Mouse (Mus musculus) liver, embryonic 12.5 days (tissue): ENCODE measurements around the gene BC004004. TPM values are rescaled to one million over a fixed set of nuclear protein-coding genes. Genes with fewer than 3 reads are reported as not detected.
"Not testable (repeated sequence)": the region's sequence is repeated elsewhere in the genome, so short reads cannot be mapped to it uniquely, and the experiment has no call there.

Experiments used
- ATAC-seq: fragments of 200-750 bp; cut with Nextera tagmentation; 2 replicates; pipeline ENCODE4 v1.8.0; 2017; ENCODE audit warnings: moderate number of reproducible peaks, mild to moderate bottlenecking, moderate library complexity
- H3K27ac ChIP-seq: fragments of 300-500 bp; sonication (generic); 2 replicates; pipeline ENCODE4 v1.5.1; 2016; ENCODE audit warnings: mild to moderate bottlenecking
- H3K27me3 ChIP-seq: fragments of 300-500 bp; sonication (generic); replicated peaks from 2 replicates; pipeline ENCODE4 v1.6.1; 2016; ENCODE audit warnings: mild to moderate bottlenecking, moderate library complexity
- H3K36me3 ChIP-seq: fragments of 300-500 bp; sonication (generic); 2 replicates; pipeline ENCODE4 v1.6.1; 2016; ENCODE audit warnings: mild to moderate bottlenecking, moderate library complexity
- H3K4me1 ChIP-seq: fragments of 300-500 bp; sonication (generic); 2 replicates; pipeline ENCODE4 v1.6.1; 2016
- H3K4me2 ChIP-seq: fragments of 300-500 bp; sonication (generic); 2 replicates; pipeline ENCODE4 v1.6.1; 2016; ENCODE audit warnings: mild to moderate bottlenecking, moderate library complexity
- H3K4me3 ChIP-seq: fragments of 300-500 bp; sonication (generic); 2 replicates; pipeline ENCODE4 v1.5.1; 2016; ENCODE audit warnings: mild to moderate bottlenecking, moderate library complexity
- H3K9ac ChIP-seq: fragments of 300-500 bp; sonication (generic); 2 replicates; pipeline ENCODE4 v1.6.1; 2016; ENCODE audit warnings: mild to moderate bottlenecking, moderate library complexity
- H3K9me3 ChIP-seq: fragments of 300-500 bp; sonication (generic); replicated peaks from 2 replicates; pipeline ENCODE4 v1.6.1; 2016; ENCODE audit warnings: mild to moderate bottlenecking, moderate library complexity
- WGBS: fragments of 180-500 bp; shearing (Covaris S2); methylation state at CpG from one replicate; pipeline ENCODE4 v1.1.7; 2016; ENCODE audit not compliant: insufficient replicate concordance; 5-methylcytosine and 5-hydroxymethylcytosine counted together
- polyA plus RNA-seq: library from polyadenylated mRNA; unstranded; fragments of >200 nt; fragmentation: Nextera tagmentation; extraction: Ambion mirVana; gene quantifications from 2 replicates; pipeline ENCODE4 v1.2.1, GENCODE M21; 2016

The BC004004 gene
- polyA plus RNA-seq, 1 experiment from 2014 or later: 51.5 TPM

- Histone ChIP-seq H3K4me1 (peaks cover 78% of the 10 kb centered on the region), H3K27me3 (no peaks in the 10 kb centered on the region), H3K4me2 (peak overlapping the region; percentile 99; the same call in 1 of the 2 replicates), H3K4me3 (no peak overlapping the region), H3K9ac (no peak overlapping the region), H3K9me3 (no peaks in the 10 kb centered on the region), H3K27ac (no peak overlapping the region), H3K36me3 (peaks cover 35% of the 10 kb centered on the region)
- no peak for ATAC-seq
- 80% methylated on average over 12 of the region's 12 CpGs for WGBS
Observed at GRCm38 (mm10) chr17:29345272-29345671, 76.7 kb downstream of the BC004004 start.

- peak overlapping the region; percentile 99 for H3K4me2 ChIP-seq
- H3K4me1 ChIP-seq: peaks cover 65% of the 10 kb centered on the region
- peak overlapping the region; percentile 96 for H3K9ac ChIP-seq
- 7% methylated on average over 11 of the region's 11 CpGs for WGBS
- no peak for ATAC-seq
- peak overlapping the region; percentile 85 for H3K27ac ChIP-seq
- H3K27me3 ChIP-seq: no peaks in the 10 kb centered on the region
- H3K36me3 ChIP-seq: peaks cover 26% of the 10 kb centered on the region
- H3K4me3 ChIP-seq: peak overlapping the region; percentile 96
- H3K9me3 ChIP-seq: no peaks in the 10 kb centered on the region
Observed at GRCm38 (mm10) chr17:29346496-29347125, 78.0 kb downstream of the BC004004 start.

- Histone ChIP-seq H3K4me3 (peak overlapping the region; percentile 96), H3K4me1 (peaks cover 59% of the 10 kb centered on the region), H3K27ac (peak overlapping the region; percentile 85), H3K9me3 (no peaks in the 10 kb centered on the region), H3K36me3 (peaks cover 26% of the 10 kb centered on the region), H3K9ac (peak overlapping the region; percentile 96), H3K27me3 (no peaks in the 10 kb centered on the region), H3K4me2 (peak overlapping the region; percentile 99)
- WGBS: under 1% methylated on average over 45 of the region's 45 CpGs
- no peak for ATAC-seq
Observed at GRCm38 (mm10) chr17:29347126-29347644, 78.6 kb downstream of the BC004004 start.

- no peaks in the 10 kb centered on the region for H3K9me3 ChIP-seq
- no peaks in the 10 kb centered on the region for H3K27me3 ChIP-seq
- WGBS: 2% methylated on average over 39 of the region's 53 CpGs
- H3K27ac ChIP-seq: peak within 1 kb of the TSS; percentile 85
- H3K9ac ChIP-seq: peak within 1 kb of the TSS; percentile 96
- H3K4me3 ChIP-seq: peak within 1 kb of the TSS; percentile 96
- peaks cover 22% of the 10 kb centered on the region for H3K36me3 ChIP-seq
- H3K4me2 ChIP-seq: peak within 1 kb of the TSS; percentile 99
- peaks cover 54% of the 10 kb centered on the region for H3K4me1 ChIP-seq
- ATAC-seq: peak; percentile 97
Observed at GRCm38 (mm10) chr17:29347645-29348256, 79.2 kb downstream of the BC004004 start, which contains the start of gene Mtch1. Gene Mtch1 (minus strand): TSS chr17:29347934.

GRCm38 (mm10) chr17:29348996-29349395 is 80.4 kb downstream of the BC004004 start:
- no peaks in the 10 kb centered on the region for H3K27me3 ChIP-seq
- H3K4me1 ChIP-seq: peaks cover 41% of the 10 kb centered on the region
- no peak overlapping the region for H3K4me3 ChIP-seq
- 66% methylated on average over 2 of the region's 2 CpGs for WGBS
- no peak overlapping the region for H3K4me2 ChIP-seq
- H3K36me3 ChIP-seq: peaks cover 10% of the 10 kb centered on the region
- no peaks in the 10 kb centered on the region for H3K9me3 ChIP-seq
- ATAC-seq: no peak
- H3K27ac ChIP-seq: peak overlapping the region; percentile 85; the same call in 1 of the 2 replicates
- H3K9ac ChIP-seq: no peak overlapping the region

- peaks cover 30% of the 10 kb centered on the region for H3K4me1 ChIP-seq
- not testable (repeated sequence) for H3K4me2 ChIP-seq, H3K27me3 ChIP-seq, ATAC-seq, H3K27ac ChIP-seq, H3K9ac ChIP-seq, H3K36me3 ChIP-seq, H3K9me3 ChIP-seq, H3K4me3 ChIP-seq
- WGBS: 67% methylated on average over 5 of the region's 5 CpGs
Observed at GRCm38 (mm10) chr17:29351056-29351455, 82.5 kb downstream of the BC004004 start.

- Histone ChIP-seq H3K4me1 (peaks cover 11% of the 10 kb centered on the region), H3K4me3 (no peak overlapping the region), H3K36me3 (no peaks in the 10 kb centered on the region), H3K9me3 (no peaks in the 10 kb centered on the region), H3K4me2 (no peak overlapping the region), H3K27ac (peak overlapping the region; percentile 53; the same call in 1 of the 2 replicates), H3K27me3 (0 out of 2 replicates have a peak, but pooled peaks cover under 1% of the 10 kb centered on the region), H3K9ac (no peak overlapping the region)
- no peak for ATAC-seq
- WGBS: 74% methylated on average over 5 of the region's 5 CpGs
Observed at GRCm38 (mm10) chr17:29355461-29355840, 86.9 kb downstream of the BC004004 start.

- Histone ChIP-seq H3K27me3 (0 out of 2 replicates have a peak, but pooled peaks cover 5% of the 10 kb centered on the region), H3K4me1 (peaks cover 16% of the 10 kb centered on the region), H3K9me3 (no peaks in the 10 kb centered on the region), H3K36me3 (no peaks in the 10 kb centered on the region), H3K4me2 (peak overlapping the region; percentile 50), H3K27ac (peak overlapping the region; percentile 53), H3K4me3 (0 out of 2 replicates have a peak overlapping the region, but pooled peaks have one; percentile 30), H3K9ac (no peak overlapping the region)
- no peak for ATAC-seq
- WGBS: 51% methylated on average over 17 of the region's 17 CpGs
Observed at GRCm38 (mm10) chr17:29355841-29356478, 87.4 kb downstream of the BC004004 start.

GRCm38 (mm10) chr17:29356479-29356856 is 87.9 kb downstream of the BC004004 start:
- H3K36me3 ChIP-seq: no peaks in the 10 kb centered on the region
- peak overlapping the region; percentile 30 for H3K4me3 ChIP-seq
- peak overlapping the region; percentile 53 for H3K27ac ChIP-seq
- 18% methylated on average over 11 of the region's 11 CpGs for WGBS
- peak overlapping the region; percentile 50 for H3K4me2 ChIP-seq
- H3K9me3 ChIP-seq: no peaks in the 10 kb centered on the region
- no peak overlapping the region for H3K9ac ChIP-seq
- 0 out of 2 replicates have a peak, but pooled peaks cover 5% of the 10 kb centered on the region for H3K27me3 ChIP-seq
- H3K4me1 ChIP-seq: peaks cover 20% of the 10 kb centered on the region
- ATAC-seq: peak; percentile 63

- H3K4me2 ChIP-seq: peak overlapping the region; percentile 50
- H3K9ac ChIP-seq: no peak overlapping the region
- 23% methylated on average over 9 of the region's 9 CpGs for WGBS
- 0 out of 2 replicates have a peak, but pooled peaks have one; percentile 6 for ATAC-seq
- H3K4me3 ChIP-seq: peak overlapping the region; percentile 30
- H3K36me3 ChIP-seq: no peaks in the 10 kb centered on the region
- no peaks in the 10 kb centered on the region for H3K9me3 ChIP-seq
- H3K27me3 ChIP-seq: 0 out of 2 replicates have a peak, but pooled peaks cover 5% of the 10 kb centered on the region
- H3K4me1 ChIP-seq: peaks cover 20% of the 10 kb centered on the region
- peak overlapping the region; percentile 53; the same call in 1 of the 2 replicates for H3K27ac ChIP-seq
Observed at GRCm38 (mm10) chr17:29356882-29357281, 88.3 kb downstream of the BC004004 start.

GRCm38 (mm10) chr17:29358928-29359327 is 90.3 kb downstream of the BC004004 start:
- Histone ChIP-seq H3K9me3 (no peaks in the 10 kb centered on the region), H3K4me3 (no peak overlapping the region), H3K9ac (no peak overlapping the region), H3K36me3 (no peaks in the 10 kb centered on the region), H3K4me2 (no peak overlapping the region), H3K27ac (no peak overlapping the region), H3K4me1 (peaks cover 20% of the 10 kb centered on the region), H3K27me3 (0 out of 2 replicates have a peak, but pooled peaks cover 5% of the 10 kb centered on the region)
- ATAC-seq: no peak
- 45% methylated on average over 3 of the region's 3 CpGs for WGBS
